Mouse (Mus musculus) large intestine, adult 2 months (tissue): ENCODE data around the gene Fam166a. TPM values are rescaled to one million over a fixed set of nuclear protein-coding genes. Genes with fewer than 3 reads are reported as not detected.

Experiments
- DNase-seq: peaks from one replicate; pipeline ENCODE4 v3.0.0-alpha.2; 2012; ENCODE audit warnings: low read depth, low spot score
- WGBS: fragments of 180-500 bp; shearing (Covaris S2); methylation state at CpG from one replicate; pipeline ENCODE4 v1.1.7; 2018; 5-methylcytosine and 5-hydroxymethylcytosine counted together
- polyA plus RNA-seq: library from polyadenylated mRNA; depleted of rRNA; stranded (reverse); fragments of >200 nt; gene quantifications from 2 replicates; pipeline ENCODE4 v1.2.3, GENCODE M21; 2012; rRNA removed

The Fam166a gene
- polyA plus RNA-seq, 1 experiment: not detected

DNA sequence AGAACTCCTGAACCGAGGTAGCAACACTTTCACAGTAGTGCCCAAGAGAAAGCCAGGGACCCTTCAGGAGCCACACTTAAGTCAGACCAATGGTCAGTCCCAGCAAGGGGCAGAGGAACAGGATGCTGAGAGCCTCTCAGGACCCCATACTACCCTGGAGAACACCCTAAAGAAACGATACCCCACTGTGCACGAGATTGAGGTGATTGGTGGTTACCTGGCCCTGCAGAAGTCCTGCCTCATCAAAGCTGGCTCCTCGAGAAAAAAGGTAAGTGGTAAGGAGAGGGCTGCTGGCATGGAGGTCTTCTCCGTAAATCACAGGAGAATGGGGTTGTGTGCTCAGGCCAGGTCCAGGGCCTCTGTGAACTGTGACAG lies 45.7 kb downstream of the Fam166a start:
- no peak for DNase-seq
- 33% methylated on average over 5 of the region's 5 CpGs for WGBS

DNA sequence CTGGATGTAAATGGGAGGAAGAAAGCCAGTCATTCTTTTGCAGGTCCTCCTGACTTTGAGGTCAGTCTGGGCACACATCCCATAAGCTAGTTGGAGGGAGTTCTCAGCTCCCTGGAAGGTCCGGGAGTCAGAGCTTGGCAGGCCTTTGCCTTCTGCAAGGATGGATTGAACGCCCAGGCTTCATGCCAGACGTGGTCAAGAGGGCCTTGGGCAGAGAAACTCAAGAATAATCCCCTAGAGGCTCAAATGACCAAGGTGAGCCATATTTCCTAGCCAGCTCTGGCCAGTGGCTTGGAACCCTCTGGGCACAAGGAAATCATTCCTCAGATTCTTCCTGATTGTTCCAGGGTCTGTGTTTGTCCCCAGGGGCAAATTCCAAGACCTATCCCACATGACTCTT lies 46.3 kb downstream of the Fam166a start:
- WGBS: 25% methylated on average over 3 of the region's 3 CpGs
- no peak for DNase-seq

DNA sequence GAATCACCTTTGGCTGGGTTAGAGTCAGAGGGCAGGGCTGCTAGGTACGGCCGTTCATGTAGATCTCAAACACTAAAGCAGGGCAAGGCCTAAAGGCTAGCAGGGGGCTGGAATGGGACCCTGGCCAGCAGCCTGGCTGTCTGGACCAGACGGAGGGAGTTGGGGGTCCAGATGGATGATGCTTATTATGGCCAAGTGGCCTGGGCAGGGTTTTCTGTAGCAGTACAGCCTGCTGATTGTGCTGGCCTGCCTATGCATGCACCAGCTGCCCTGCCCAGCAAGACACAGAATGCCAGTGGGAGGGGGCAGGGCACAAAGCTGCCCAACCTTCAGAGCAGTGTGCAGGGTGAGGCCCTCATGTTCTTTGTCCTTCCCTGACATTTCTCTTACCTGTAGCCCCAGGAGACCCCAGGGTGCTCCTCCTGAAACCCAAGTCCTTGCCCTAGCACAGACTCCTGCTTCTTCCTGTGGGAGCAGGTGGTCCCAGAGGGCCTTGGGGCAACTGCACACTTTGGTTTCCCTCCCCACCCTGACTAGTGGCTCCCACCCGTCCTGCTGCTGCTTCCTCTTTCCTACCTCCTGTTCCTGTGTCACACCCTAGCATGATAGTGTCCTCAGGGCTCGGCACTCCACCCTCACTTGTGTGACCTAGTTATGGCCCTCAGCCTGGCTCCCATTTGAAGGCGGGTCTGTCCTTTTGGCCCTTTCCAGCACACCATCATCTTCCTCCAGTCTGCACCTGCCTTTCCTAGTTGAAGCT lies 47.5 kb downstream of the Fam166a start:
- peak; percentile 81 for DNase-seq
- 31% methylated on average over 6 of the region's 6 CpGs for WGBS

DNA sequence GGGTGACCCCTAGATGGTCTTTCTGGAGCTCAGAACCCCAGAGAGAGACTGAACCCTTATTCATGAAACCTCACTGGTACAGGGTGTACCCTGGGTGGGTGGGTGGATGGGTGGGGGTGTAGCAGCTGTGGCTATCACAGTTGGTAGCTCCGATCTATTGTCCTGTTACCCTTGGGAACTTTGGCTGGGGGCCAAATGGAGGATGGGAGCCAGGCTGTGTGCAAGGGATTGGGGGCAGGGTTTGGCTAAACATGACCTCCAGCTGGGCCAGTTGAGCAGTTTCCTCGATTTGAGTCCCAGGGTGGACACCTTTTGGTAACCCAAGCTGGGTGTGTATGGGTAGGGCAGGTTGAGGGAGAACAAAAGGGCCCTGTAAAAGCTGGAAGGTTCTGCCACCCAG lies 48.2 kb downstream of the Fam166a start:
- WGBS: 15% methylated on average over 2 of the region's 2 CpGs

DNA sequence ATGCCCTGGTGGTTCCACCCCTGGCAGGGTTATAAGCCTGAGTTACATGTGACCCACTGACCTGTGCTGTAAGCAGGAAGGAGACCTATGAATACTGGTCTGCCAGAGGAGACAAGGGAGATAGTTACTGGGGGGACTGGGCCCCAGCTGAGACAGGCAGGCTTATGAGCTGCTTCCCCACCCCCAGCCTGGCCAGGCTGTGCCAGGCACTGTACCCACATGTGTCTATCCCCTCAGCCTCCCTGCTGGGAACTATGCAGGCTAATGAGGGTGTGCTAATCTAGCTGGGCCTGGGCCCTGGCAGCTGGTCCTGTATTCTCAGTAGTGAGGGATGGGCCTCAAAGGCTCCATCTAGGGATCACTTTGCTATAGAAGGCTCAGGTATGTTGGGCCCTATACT lies 48.7 kb downstream of the Fam166a start:
- DNase-seq: no peak

More for the DNA sequence above, 48.2 kb downstream of the Fam166a start:
- DNase-seq: peak; percentile 76

DNA sequence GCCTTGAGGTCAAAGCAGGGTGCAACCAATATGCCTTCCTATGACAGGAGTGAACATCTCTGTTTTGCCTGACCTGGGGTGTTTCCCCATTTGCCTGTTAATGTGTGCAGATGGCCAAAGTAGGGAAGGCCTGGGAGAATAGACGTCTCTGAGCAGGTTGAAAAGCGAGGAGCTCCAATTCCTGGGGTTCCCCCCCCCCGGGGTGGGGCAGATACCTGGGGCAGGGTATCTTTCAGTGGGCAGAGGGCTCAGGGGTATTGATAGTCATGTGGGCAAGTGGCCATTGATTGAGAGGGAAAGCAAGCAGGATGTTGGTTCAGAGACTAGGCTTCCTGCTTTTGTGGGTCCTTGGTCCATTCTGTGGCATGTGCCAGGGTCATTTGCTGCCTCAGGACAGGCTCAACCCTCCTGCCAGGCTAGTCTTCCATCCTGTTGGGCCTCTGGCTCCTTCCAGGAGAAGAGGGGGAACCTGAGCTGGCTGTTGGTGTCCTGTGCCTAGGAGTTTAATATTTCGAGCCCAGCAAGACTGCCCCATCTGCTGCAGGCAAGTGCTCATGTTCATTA lies 49.3 kb downstream of the Fam166a start:
- DNase-seq: no peak
- 40% methylated on average over 4 of the region's 4 CpGs for WGBS

Other genes with a start within 250 kb of the Fam166a start
- 37.5 and 39.9 TPM in 2 replicates for gene Mrpl41, start 243.6 kb upstream of the Fam166a start, polyA plus RNA-seq
- gene Pnpla7, start 242.7 kb upstream of the Fam166a start, polyA plus RNA-seq: 11.0 and 23.4 TPM in 2 replicates
- gene Nsmf, start 164.4 kb upstream of the Fam166a start, polyA plus RNA-seq: 48.7 and 62.3 TPM in 2 replicates
- 176 and 274 TPM in 2 replicates for gene Entpd8, start 138.4 kb upstream of the Fam166a start, polyA plus RNA-seq
- 39.3 and 46.9 TPM in 2 replicates for gene Noxa1, start 123.6 kb upstream of the Fam166a start, polyA plus RNA-seq
- gene Nrarp, start 38.0 kb upstream of the Fam166a start, polyA plus RNA-seq: 23.6 and 24.9 TPM in 2 replicates
- 22.7 and 31.7 TPM in 2 replicates for gene Tor4a, start 21.9 kb upstream of the Fam166a start, polyA plus RNA-seq
- gene Nelfb, start 7.3 kb upstream of the Fam166a start, polyA plus RNA-seq: 60.9 and 89.7 TPM in 2 replicates
- not detected in 2 replicates for gene Stpg3, start 4.1 kb upstream of the Fam166a start, polyA plus RNA-seq
- gene Tubb4b, start 6.0 kb downstream of the Fam166a start, polyA plus RNA-seq: 937 and 978 TPM in 2 replicates
- gene Slc34a3, start 15.6 kb downstream of the Fam166a start, polyA plus RNA-seq: 0.52 and 2.9 TPM in 2 replicates
- gene Rnf224, start 18.0 kb downstream of the Fam166a start, polyA plus RNA-seq: not detected in 2 replicates
- gene Rnf208, start 23.5 kb downstream of the Fam166a start, polyA plus RNA-seq: 18.0 and 33.6 TPM in 2 replicates
- 1.6 and 1.8 TPM in 2 replicates for gene Cysrt1, start 23.7 kb downstream of the Fam166a start, polyA plus RNA-seq
- gene AL732309.1, start 28.1 kb downstream of the Fam166a start, polyA plus RNA-seq: 24.7 and 33.9 TPM in 2 replicates
- gene Tmem203, start 36.7 kb downstream of the Fam166a start, polyA plus RNA-seq: 30.4 and 35.0 TPM in 2 replicates
- gene Tprn, start 43.9 kb downstream of the Fam166a start, polyA plus RNA-seq: 212 and 278 TPM in 2 replicates
- 47.8 and 56.0 TPM in 2 replicates for gene Ssna1, start 53.7 kb downstream of the Fam166a start, polyA plus RNA-seq
- 64.2 and 103 TPM in 2 replicates for gene Anapc2, start 53.7 kb downstream of the Fam166a start, polyA plus RNA-seq
- not detected in 2 replicates for gene Tmem210, start 69.4 kb downstream of the Fam166a start, polyA plus RNA-seq
- gene Lrrc26, start 71.2 kb downstream of the Fam166a start, polyA plus RNA-seq: 92.7 and 108 TPM in 2 replicates
- gene Grin1, start 100.4 kb downstream of the Fam166a start, polyA plus RNA-seq: 0.48 and 0.63 TPM in 2 replicates
- 27.5 and 31.2 TPM in 2 replicates for gene Man1b1, start 113.6 kb downstream of the Fam166a start, polyA plus RNA-seq
- gene Dpp7, start 137.6 kb downstream of the Fam166a start, polyA plus RNA-seq: 24.2 and 28.6 TPM in 2 replicates
- 61.6 and 68.8 TPM in 2 replicates for gene Uap1l1, start 146.9 kb downstream of the Fam166a start, polyA plus RNA-seq
- gene Sapcd2, start 153.6 kb downstream of the Fam166a start, polyA plus RNA-seq: 26.0 and 26.7 TPM in 2 replicates
- gene Entpd2, start 177.1 kb downstream of the Fam166a start, polyA plus RNA-seq: 36.7 and 40.4 TPM in 2 replicates
- 91.9 and 126 TPM in 2 replicates for gene Npdc1, start 180.6 kb downstream of the Fam166a start, polyA plus RNA-seq
- 0.52 and 0.88 TPM in 2 replicates for gene Fut7, start 204.5 kb downstream of the Fam166a start, polyA plus RNA-seq
- gene Abca2, start 210.0 kb downstream of the Fam166a start, polyA plus RNA-seq: 7.5 and 12.4 TPM in 2 replicates
- gene Clic3, start 238.1 kb downstream of the Fam166a start, polyA plus RNA-seq: 1.3 and 1.4 TPM in 2 replicates
- gene Paxx, start 242.3 kb downstream of the Fam166a start, polyA plus RNA-seq: 45.6 and 48.9 TPM in 2 replicates